Mouse (Mus musculus) cortical plate, adult 2 months (tissue): Measurements from ENCODE around the gene Amacr.
A peak's percentile ranks its signal among the peaks of the same experiment; 100 is the strongest.

ENCODE experiments used
- CTCF ChIP-seq: fragments of 200-500 bp; IDR thresholded peaks from 2 replicates; pipeline ENCODE4 v1.5.1; 2011; ENCODE audit warnings: mild to moderate bottlenecking, control low read depth, low read length; ENCODE audit not compliant: insufficient read depth; ENCODE audit errors: extremely low read depth
- POLR2A ChIP-seq: fragments of 200-500 bp; IDR thresholded peaks from 2 replicates; pipeline ENCODE4 v1.6.1; 2011; ENCODE audit warnings: mild to moderate bottlenecking, low read length, control low read depth; ENCODE audit not compliant: insufficient read depth; ENCODE audit errors: extremely low read depth

GRCm38 (mm10) chr15:11038476-11038875, 56.9 kb downstream of the Amacr start:
- TF ChIP-seq POLR2A, result no peak
- TF ChIP-seq CTCF, result peak; percentile 65; the same call in 1 of the 2 replicates
